7 mouse cellular contexts compared by ENCODE assay signal in the genomic region with DNA sequence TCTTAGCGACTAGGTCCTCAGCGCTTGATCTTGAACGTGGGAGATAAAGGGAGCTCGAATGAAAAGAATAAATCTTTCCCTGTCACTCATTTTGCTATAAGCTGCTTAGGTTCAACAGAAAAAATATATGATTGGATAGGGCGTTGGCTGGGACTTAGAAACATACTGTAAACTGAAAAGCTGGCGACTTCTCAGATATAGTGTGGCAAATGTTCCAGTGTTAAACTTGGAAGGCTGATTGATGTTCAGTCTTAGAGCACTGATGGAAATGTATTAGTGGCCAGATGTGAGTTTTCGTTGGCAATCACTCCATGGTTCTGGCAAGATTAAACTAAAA. TPM values are rescaled to one million over a fixed set of nuclear protein-coding genes. Genes with fewer than 3 reads are reported as not detected.
A peak's percentile ranks its signal among the peaks of the same experiment; 100 is the strongest.
DNase-seq lines count a peak whose midpoint lies in the region; ATAC-seq and TF ChIP-seq lines count a peak whose summit lies in the region.

No protein-coding gene starts in this region.

- H3K4me1 ChIP-seq in lung, embryonic 15.5 days = peaks cover 7% of the 10 kb centered on the region; the same call in 1 of the 2 replicates
- H3K4me1 ChIP-seq in limb, embryonic 11.5 days (ENCODE audit: control insufficient read depth, insufficient read depth, low read length) = no peaks in the 10 kb centered on the region
- peaks cover 2% of the 10 kb centered on the region for H3K4me1 ChIP-seq in small intestine, adult 2 months (ENCODE audit: control insufficient read depth, insufficient read depth, insufficient read length, low read length)

- H3K4me3 ChIP-seq in lung, embryonic 15.5 days = peak overlapping the region; percentile 92
- H3K4me3 ChIP-seq in limb, embryonic 11.5 days (ENCODE audit: low read depth, low read length) = peak overlapping the region; percentile 77
- peak overlapping the region; percentile 81 for H3K4me3 ChIP-seq in small intestine, adult 2 months (ENCODE audit: low read depth, low read length)

- H3K36me3 ChIP-seq in lung, embryonic 15.5 days = no peaks in the 10 kb centered on the region
- no peaks in the 10 kb centered on the region for H3K36me3 ChIP-seq in limb, embryonic 11.5 days (ENCODE audit: control insufficient read depth, insufficient read depth, low read length)
- H3K36me3 ChIP-seq in small intestine, adult 2 months (ENCODE audit: control insufficient read depth, insufficient read depth, low read length) = peaks cover 1% of the 10 kb centered on the region; the same call in 1 of the 2 replicates

- no peak for DNase-seq in lung, postnatal 4 days
- no peak for DNase-seq in limb, embryonic 11.5 days (ENCODE audit: low spot score)
- no peak for DNase-seq in layer of hippocampus, postnatal 14 days (ENCODE audit: low spot score in 2 of 2)

- no peaks in the 10 kb centered on the region for H3K27me3 ChIP-seq in lung, embryonic 15.5 days
- H3K27me3 ChIP-seq in limb, embryonic 11.5 days (ENCODE audit: control insufficient read depth, insufficient read depth, low read length) = no peaks in the 10 kb centered on the region
- no peaks in the 10 kb centered on the region for H3K27me3 ChIP-seq in small intestine, adult 2 months (ENCODE audit: control insufficient read depth, insufficient read depth, low read length)

- ATAC-seq in lung, embryonic 15.5 days (ENCODE audit: borderline replicate concordance, extremely low read depth, low FRiP score, low TSS enrichment) = peak; percentile 29
- ATAC-seq in erythroid progenitor cell, adult 5-6 weeks (replicated peaks; ENCODE audit: low FRiP score, poor library complexity, severe bottlenecking) = peak; percentile 47
- 0 out of 2 replicates have a peak, but pooled peaks have one; percentile 33 for ATAC-seq in limb, embryonic 11.5 days (ENCODE audit: insufficient number of reproducible peaks, low FRiP score, low TSS enrichment, low read depth)
- no peak for ATAC-seq in inflammation-experienced regulatory T-cells, adult 6 months

- TF ChIP-seq POLR2A in small intestine, adult 2 months (IDR thresholded peaks at IDR 0.05; ENCODE audit: low read depth, low read length) = no peak

- H3K27ac ChIP-seq in lung, embryonic 15.5 days = peak overlapping the region; percentile 7; the same call in 1 of the 2 replicates
- no peak overlapping the region for H3K27ac ChIP-seq in limb, embryonic 11.5 days (replicated peaks; ENCODE audit: low read depth, low read length)
- H3K27ac ChIP-seq in small intestine, adult 2 months (ENCODE audit: insufficient read depth, low read depth, low read length) = no peak overlapping the region

- no peak for TF ChIP-seq CTCF in small intestine, adult 2 months (IDR thresholded peaks at IDR 0.05; ENCODE audit: extremely low read depth, insufficient read length, insufficient replicate concordance, low read depth, low read length)

- H3K9me3 ChIP-seq in lung, embryonic 15.5 days = no peaks in the 10 kb centered on the region
- no peaks in the 10 kb centered on the region for H3K9me3 ChIP-seq in limb, embryonic 11.5 days (ENCODE audit: control insufficient read depth, low read length)

- 5% methylated on average over 7 of the region's 7 CpGs for WGBS in lung, embryonic 15.5 days
- WGBS in limb, embryonic 11.5 days = 13% methylated on average over 7 of the region's 7 CpGs
- 5% methylated on average over 7 of the region's 7 CpGs for WGBS in small intestine, adult 2 months

- H3K9ac ChIP-seq in lung, embryonic 15.5 days = peak overlapping the region; percentile 5; the same call in 1 of the 2 replicates
- no peak overlapping the region for H3K9ac ChIP-seq in limb, embryonic 11.5 days (ENCODE audit: low read length)

- H3K4me2 ChIP-seq in lung, embryonic 15.5 days = peak overlapping the region; percentile 83
- peak overlapping the region; percentile 70 for H3K4me2 ChIP-seq in limb, embryonic 11.5 days (ENCODE audit: low read depth, severe bottlenecking)

RNA-seq across cellular contexts. Expression of gene 0610010F05Rik, which starts 0.4 kb away (rescaled TPM):
- polyA plus RNA-seq in lung, embryonic 15.5 days (2015; fragmentation: Nextera tagmentation; extraction: Ambion mirVana) = 22.8 and 25.3 TPM in 2 replicates
- 4.7 and 16.8 TPM in 2 replicates for total RNA-seq in erythroid progenitor cell, adult 5-6 weeks (2015; ENCODE audit: low replicate concordance)
- 3.0 and 3.9 TPM in 2 replicates for total RNA-seq in erythroid progenitor cell, adult 5-6 weeks (2017; ENCODE audit: low replicate concordance)
- polyA plus RNA-seq in limb, embryonic 11.5 days (2014; fragmentation: Nextera tagmentation; extraction: Ambion mirVana) = 31.1 and 31.2 TPM in 2 replicates
- polyA plus RNA-seq in small intestine, adult 2 months (2012; rRNA removed) = 0.23 and 0.67 TPM in 2 replicates
- 10 to 100 TPM; 43.5 to 55.9 TPM for total RNA-seq in layer of hippocampus, postnatal 14 days (2021)
- polyA plus RNA-seq in inflammation-experienced regulatory T-cells, adult 6 months (2017; shearing (Covaris generic)) = 1 to 10 TPM; 1.2 to 4.2 (median 1.9) TPM

RNA-seq across cellular contexts. Expression of gene Pus10, which starts 31.6 kb away (rescaled TPM):
- polyA plus RNA-seq in lung, embryonic 15.5 days (2015; fragmentation: Nextera tagmentation; extraction: Ambion mirVana) = 19.1 and 20.6 TPM in 2 replicates
- 14.7 and 18.0 TPM in 2 replicates for total RNA-seq in erythroid progenitor cell, adult 5-6 weeks (2015; ENCODE audit: low replicate concordance)
- 4.1 and 23.0 TPM in 2 replicates for total RNA-seq in erythroid progenitor cell, adult 5-6 weeks (2017; ENCODE audit: low replicate concordance)
- 34.0 and 34.3 TPM in 2 replicates for polyA plus RNA-seq in limb, embryonic 11.5 days (2014; fragmentation: Nextera tagmentation; extraction: Ambion mirVana)
- 0.36 and 0.51 TPM in 2 replicates for polyA plus RNA-seq in small intestine, adult 2 months (2012; rRNA removed)
- total RNA-seq in layer of hippocampus, postnatal 14 days (2021) = 10 to 100 TPM; 12.2 to 19.5 TPM
- polyA plus RNA-seq in inflammation-experienced regulatory T-cells, adult 6 months (2017; shearing (Covaris generic)) = 10 to 100 TPM; 21.6 to 35.1 (median 34.1) TPM

RNA-seq across cellular contexts. Expression of gene Pex13, which starts 31.9 kb away (rescaled TPM):
- 26.7 and 33.3 TPM in 2 replicates for polyA plus RNA-seq in lung, embryonic 15.5 days (2015; fragmentation: Nextera tagmentation; extraction: Ambion mirVana)
- 3.8 and 6.5 TPM in 2 replicates for total RNA-seq in erythroid progenitor cell, adult 5-6 weeks (2015; ENCODE audit: low replicate concordance)
- total RNA-seq in erythroid progenitor cell, adult 5-6 weeks (2017; ENCODE audit: low replicate concordance) = 4.4 and 10.9 TPM in 2 replicates
- 50.8 and 52.8 TPM in 2 replicates for polyA plus RNA-seq in limb, embryonic 11.5 days (2014; fragmentation: Nextera tagmentation; extraction: Ambion mirVana)
- 2.7 and 6.0 TPM in 2 replicates for polyA plus RNA-seq in small intestine, adult 2 months (2012; rRNA removed)
- 10 to 100 TPM; 20.5 to 24.5 TPM for total RNA-seq in layer of hippocampus, postnatal 14 days (2021)
- 10 to 100 TPM in 1 of 3 experiments, 1 to 10 TPM in 2; 9.2 to 11.2 (median 9.9) TPM for polyA plus RNA-seq in inflammation-experienced regulatory T-cells, adult 6 months (2017; shearing (Covaris generic))

Comparison
In these comparisons a context has a peak if more than half of its experiments do, and no peak if none do; other contexts are left out.
1. RNA of gene Pus10, which starts 31.6 kb away (polyA plus RNA-seq): 21.6 to 35.1 TPM in inflammation-experienced regulatory T-cells, adult 6 months, 34.0 to 34.3 TPM in limb, embryonic 11.5 days and 19.1 to 20.6 TPM in lung, embryonic 15.5 days; 0.36 to 0.51 TPM in small intestine, adult 2 months; every median in the first group is over 10 times any median in the second.
2. Peak in every context shown above with its lines, with median percentiles within 50 percentile points of each other: H3K4me3 ChIP-seq.